8 mouse cellular contexts compared by ENCODE assay signal in genomic region chr7:142393191-142393590, GRCm38 (mm10). TPM values are rescaled to one million over a fixed set of nuclear protein-coding genes. Genes with fewer than 3 reads are reported as not detected.
DNase-seq lines count a peak whose midpoint lies in the region; ATAC-seq lines count a peak whose summit lies in the region.

No protein-coding gene starts in this region.

- peak; percentile 87 for DNase-seq in urinary bladder, postnatal 14 days (ENCODE audit: low spot score)
- no peak for DNase-seq in urinary bladder, postnatal 10 days (ENCODE audit: low spot score)
- peak; percentile 92 for DNase-seq in c-Kit-negative CD71-positive TER-119-positive erythroid progenitor cells, embryonic 14.5 days (ENCODE audit: low read depth, low spot score)
- no peak for DNase-seq in retina, postnatal 1 day
- DNase-seq in hindbrain, embryonic 11.5 days (ENCODE audit: low spot score) = no peak
- no peak for DNase-seq in left cerebral cortex, adult 9 months (ENCODE audit: low spot score in 2 of 2)

- peaks cover 80% of the 10 kb centered on the region for H3K4me1 ChIP-seq in liver, embryonic 12.5 days
- H3K4me1 ChIP-seq in stomach, embryonic 16.5 days (ENCODE audit: control insufficient read depth, insufficient read depth, low read length) = peaks cover 2% of the 10 kb centered on the region
- no peaks in the 10 kb centered on the region; the same call in 1 of the 2 replicates for H3K4me1 ChIP-seq in hindbrain, embryonic 11.5 days (replicated peaks; ENCODE audit: control insufficient read depth, insufficient read depth, low read length)

- peak; percentile 85 for ATAC-seq in liver, embryonic 12.5 days
- peak; percentile 57; the same call in 1 of the 2 replicates for ATAC-seq in stomach, embryonic 16.5 days (ENCODE audit: insufficient read depth, low FRiP score)
- ATAC-seq in hindbrain, embryonic 11.5 days (ENCODE audit: low FRiP score) = no peak

- no peaks in the 10 kb centered on the region for H3K27me3 ChIP-seq in liver, embryonic 12.5 days (replicated peaks)
- H3K27me3 ChIP-seq in stomach, embryonic 16.5 days (ENCODE audit: control insufficient read depth, insufficient read depth, low read length) = no peaks in the 10 kb centered on the region
- H3K27me3 ChIP-seq in hindbrain, embryonic 11.5 days (ENCODE audit: control insufficient read depth, insufficient read depth, low read length) = no peaks in the 10 kb centered on the region

- H3K4me3 ChIP-seq in liver, embryonic 12.5 days = no peak overlapping the region
- H3K4me3 ChIP-seq in stomach, embryonic 16.5 days (replicated peaks; ENCODE audit: low read length) = no peak overlapping the region
- no peak overlapping the region for H3K4me3 ChIP-seq in hindbrain, embryonic 11.5 days (ENCODE audit: low read depth, low read length)

- H3K27ac ChIP-seq in liver, embryonic 12.5 days = peak overlapping the region; percentile 88
- H3K27ac ChIP-seq in stomach, embryonic 16.5 days (ENCODE audit: low read length) = peak overlapping the region; percentile 60
- no peak overlapping the region for H3K27ac ChIP-seq in hindbrain, embryonic 11.5 days (ENCODE audit: low read depth, low read length)

- H3K9ac ChIP-seq in liver, embryonic 12.5 days = peak overlapping the region; percentile 57
- H3K9ac ChIP-seq in stomach, embryonic 16.5 days (ENCODE audit: low read length) = no peak overlapping the region
- H3K9ac ChIP-seq in hindbrain, embryonic 11.5 days (ENCODE audit: low read depth, low read length) = no peak overlapping the region

- H3K9me3 ChIP-seq in liver, embryonic 12.5 days (replicated peaks) = no peaks in the 10 kb centered on the region
- H3K9me3 ChIP-seq in stomach, embryonic 16.5 days (replicated peaks; ENCODE audit: control insufficient read depth, low read length) = no peaks in the 10 kb centered on the region
- H3K9me3 ChIP-seq in hindbrain, embryonic 11.5 days (ENCODE audit: control insufficient read depth, low read length) = no peaks in the 10 kb centered on the region

- 7% methylated on average over 4 of the region's 4 CpGs for WGBS in liver, embryonic 12.5 days (ENCODE audit: insufficient replicate concordance)
- WGBS in stomach, embryonic 16.5 days = 27% methylated on average over 4 of the region's 4 CpGs
- WGBS in hindbrain, embryonic 11.5 days = 32% methylated on average over 4 of the region's 4 CpGs

- H3K4me2 ChIP-seq in liver, embryonic 12.5 days = peak overlapping the region; percentile 36
- no peak overlapping the region for H3K4me2 ChIP-seq in stomach, embryonic 16.5 days (ENCODE audit: low read depth, low read length)
- H3K4me2 ChIP-seq in hindbrain, embryonic 11.5 days (replicated peaks; ENCODE audit: low read depth, low read length) = no peak overlapping the region

- no peaks in the 10 kb centered on the region for H3K36me3 ChIP-seq in liver, embryonic 12.5 days
- no peaks in the 10 kb centered on the region for H3K36me3 ChIP-seq in stomach, embryonic 16.5 days (ENCODE audit: control insufficient read depth, insufficient read depth, low read length)
- H3K36me3 ChIP-seq in hindbrain, embryonic 11.5 days (ENCODE audit: control insufficient read depth, insufficient read depth, low read length) = no peaks in the 10 kb centered on the region

RNA-seq across cellular contexts. Expression of gene Ctsd, which starts 5.4 kb away (rescaled TPM):
- polyA plus RNA-seq in liver, embryonic 12.5 days (2016; fragmentation: Nextera tagmentation; extraction: Ambion mirVana) = 289 and 295 TPM in 2 replicates
- polyA plus RNA-seq in stomach, embryonic 16.5 days (2015; fragmentation: Nextera tagmentation; extraction: Ambion mirVana) = 451 and 599 TPM in 2 replicates
- polyA plus RNA-seq in hindbrain, embryonic 11.5 days (2014; fragmentation: Nextera tagmentation; extraction: Ambion mirVana) = 168 and 200 TPM in 2 replicates

RNA-seq across cellular contexts. Expression of gene Gm49369, which starts 10.7 kb away (rescaled TPM):
- polyA plus RNA-seq in liver, embryonic 12.5 days (2016; fragmentation: Nextera tagmentation; extraction: Ambion mirVana) = 1.4 TPM in 1 of 2 replicates, not detected in the other
- polyA plus RNA-seq in stomach, embryonic 16.5 days (2015; fragmentation: Nextera tagmentation; extraction: Ambion mirVana) = 0.96 TPM in 1 of 2 replicates, not detected in the other
- polyA plus RNA-seq in hindbrain, embryonic 11.5 days (2014; fragmentation: Nextera tagmentation; extraction: Ambion mirVana) = not detected in 2 replicates

RNA-seq across cellular contexts. Expression of gene Ifitm10, which starts 19.6 kb away (rescaled TPM):
- polyA plus RNA-seq in liver, embryonic 12.5 days (2016; fragmentation: Nextera tagmentation; extraction: Ambion mirVana) = 1.5 and 2.5 TPM in 2 replicates
- 3.7 and 5.2 TPM in 2 replicates for polyA plus RNA-seq in stomach, embryonic 16.5 days (2015; fragmentation: Nextera tagmentation; extraction: Ambion mirVana)
- polyA plus RNA-seq in hindbrain, embryonic 11.5 days (2014; fragmentation: Nextera tagmentation; extraction: Ambion mirVana) = 0.39 and 0.47 TPM in 2 replicates

RNA-seq across cellular contexts. Expression of gene Syt8, which starts 41.5 kb away (rescaled TPM):
- polyA plus RNA-seq in liver, embryonic 12.5 days (2016; fragmentation: Nextera tagmentation; extraction: Ambion mirVana) = not detected in 2 replicates
- polyA plus RNA-seq in stomach, embryonic 16.5 days (2015; fragmentation: Nextera tagmentation; extraction: Ambion mirVana) = 31.1 and 50.1 TPM in 2 replicates
- not detected in 2 replicates for polyA plus RNA-seq in hindbrain, embryonic 11.5 days (2014; fragmentation: Nextera tagmentation; extraction: Ambion mirVana)

RNA-seq across cellular contexts. Expression of gene Tnni2, which starts 48.4 kb away (rescaled TPM):
- 1.8 and 2.4 TPM in 2 replicates for polyA plus RNA-seq in liver, embryonic 12.5 days (2016; fragmentation: Nextera tagmentation; extraction: Ambion mirVana)
- 20.2 and 217 TPM in 2 replicates for polyA plus RNA-seq in stomach, embryonic 16.5 days (2015; fragmentation: Nextera tagmentation; extraction: Ambion mirVana)
- 1.4 and 1.7 TPM in 2 replicates for polyA plus RNA-seq in hindbrain, embryonic 11.5 days (2014; fragmentation: Nextera tagmentation; extraction: Ambion mirVana)

Comparison
In these comparisons a context has a peak if more than half of its experiments do, and no peak if none do; other contexts are left out.
1. DNase-seq: peak in urinary bladder, postnatal 14 days (single experiment) and c-Kit-negative CD71-positive TER-119-positive erythroid progenitor cells, embryonic 14.5 days (single experiment); none in urinary bladder, postnatal 10 days (single experiment), retina, postnatal 1 day (single experiment), hindbrain, embryonic 11.5 days (single experiment) and left cerebral cortex, adult 9 months (0 of 2).